Mouse (Mus musculus) c-Kit-positive CD71-positive TER-119-positive erythroid progenitor cells, embryonic 14.5 days (primary cell): ENCODE results near the gene Csmd2.

Experiments
- DNase-seq: peaks from one replicate; pipeline ENCODE4 v3.0.0-alpha.2; 2013; ENCODE audit warnings: low spot score

The Csmd2 gene

DNA sequence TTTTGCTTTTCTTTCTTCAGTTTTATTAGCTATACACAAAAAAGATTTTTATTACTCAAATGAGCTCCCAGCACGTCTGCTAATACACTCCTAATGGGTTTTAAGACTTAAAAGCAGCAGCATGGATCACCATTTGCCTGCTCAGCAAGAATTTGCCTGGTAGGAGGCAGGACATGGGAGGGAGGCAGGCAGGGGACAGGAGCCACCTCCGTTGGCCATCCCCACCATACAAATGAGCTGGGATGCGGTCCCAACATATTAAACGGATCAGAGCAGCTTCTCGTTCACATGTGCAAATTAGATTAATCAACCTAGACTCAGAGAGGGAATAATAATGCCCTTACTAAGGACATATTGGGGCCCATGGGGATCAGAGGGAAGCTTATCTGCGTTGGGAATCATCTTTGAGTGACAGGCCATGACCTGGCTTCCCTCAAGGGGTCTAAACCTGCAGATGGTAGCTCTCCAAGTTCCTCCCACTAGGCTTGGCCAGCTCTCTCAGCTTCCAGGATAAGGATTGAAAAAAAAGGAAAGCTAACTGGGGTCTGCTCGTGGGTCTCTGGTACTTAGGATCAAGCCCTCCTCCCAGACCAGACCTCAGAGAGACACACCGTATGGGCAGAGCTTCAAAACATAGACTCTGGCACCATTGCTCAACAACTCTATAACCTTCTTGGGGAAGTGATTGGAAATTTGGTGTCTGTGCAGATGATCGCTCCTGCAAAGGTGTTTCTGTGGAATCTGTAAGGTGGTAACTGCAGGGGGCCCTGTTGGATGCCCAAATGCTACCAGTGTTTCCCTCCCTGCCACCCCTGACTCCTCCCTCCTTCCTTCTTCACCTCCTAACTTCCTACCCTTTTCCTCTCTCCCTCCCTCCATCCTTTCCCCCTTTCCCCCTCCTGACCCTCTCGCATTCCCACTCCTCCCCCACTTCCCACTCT lies 153.8 kb downstream of the Csmd2 start:
- DNase-seq, result no peak

DNA sequence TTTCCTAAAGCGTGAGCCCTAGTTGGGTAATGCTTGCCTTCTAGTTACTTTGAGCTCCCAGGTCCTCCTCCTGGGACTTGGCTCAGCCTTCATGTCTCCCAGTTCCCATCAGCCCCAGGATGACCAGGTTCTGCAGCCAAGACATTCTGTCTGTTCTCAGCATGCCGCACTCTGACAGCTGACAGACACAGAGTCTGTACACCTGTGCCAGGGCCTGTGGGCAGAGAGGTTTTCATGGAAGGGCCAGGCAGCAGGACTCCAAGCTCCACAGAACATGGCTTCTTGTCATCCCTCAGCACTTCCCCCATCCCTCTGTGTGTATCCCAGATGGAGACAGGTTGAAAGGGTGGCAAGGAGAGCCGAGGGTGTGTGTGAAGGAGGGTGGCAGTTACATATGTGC lies 154.6 kb downstream of the Csmd2 start:
- no peak for DNase-seq

DNA sequence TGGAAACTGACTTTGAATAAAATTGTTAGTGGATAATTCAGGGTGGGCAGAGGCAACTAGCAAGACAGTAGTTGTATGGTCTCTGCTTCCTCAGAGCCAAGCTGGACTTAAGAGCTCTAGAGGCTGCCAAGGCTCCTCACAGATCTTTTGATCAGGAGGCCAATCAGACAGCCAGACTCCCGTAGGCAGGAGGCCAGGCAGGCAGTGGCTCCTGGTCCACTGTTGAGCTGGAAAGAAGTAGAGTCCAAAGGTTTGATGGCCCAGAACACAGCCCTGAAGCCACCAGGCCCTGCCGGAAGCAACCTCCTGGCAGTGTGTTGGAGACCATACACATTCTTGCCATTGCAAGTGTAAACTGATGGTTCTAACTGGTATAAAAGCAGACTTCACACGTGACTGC lies 155.5 kb downstream of the Csmd2 start:
- no peak for DNase-seq

DNA sequence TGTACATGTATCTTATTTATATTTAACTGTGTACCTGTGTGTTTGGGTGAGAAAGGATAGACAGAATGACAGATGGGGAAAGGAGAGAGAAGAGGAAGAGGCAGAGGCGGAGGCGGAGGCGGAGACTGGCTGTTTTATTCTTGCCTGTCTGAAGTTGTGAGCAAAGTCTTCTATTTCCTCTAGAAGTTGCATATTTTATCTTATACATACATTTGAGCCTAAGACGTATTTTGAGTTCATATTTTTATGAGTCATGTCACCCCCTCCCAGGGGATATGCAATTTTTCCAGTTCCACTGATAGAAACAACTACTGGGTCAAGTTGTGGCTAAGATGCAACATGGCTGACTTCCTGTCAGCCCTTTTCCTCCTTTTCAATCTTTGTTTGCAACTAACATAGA lies 161.9 kb downstream of the Csmd2 start:
- DNase-seq, result no peak

DNA sequence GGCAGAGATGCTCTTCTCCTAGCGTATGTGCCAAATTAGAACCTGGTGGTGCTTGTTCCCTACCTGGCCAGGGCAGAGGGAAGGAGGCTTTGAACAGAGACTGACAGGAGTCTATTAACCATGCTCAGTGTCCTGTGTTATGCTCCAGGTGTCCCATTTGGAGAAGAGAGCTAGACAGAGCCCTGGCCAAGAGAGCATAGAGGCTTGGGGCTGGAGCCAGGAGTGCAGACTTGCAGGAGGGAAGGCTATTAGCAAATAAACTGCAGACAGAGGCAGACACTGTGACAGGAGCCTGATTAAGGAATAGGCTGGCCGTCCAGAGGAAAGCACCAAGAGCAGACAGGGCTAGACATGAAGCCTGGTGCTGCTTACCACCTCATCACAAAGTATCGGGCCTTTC lies 164.4 kb downstream of the Csmd2 start:
- DNase-seq, result no peak

DNA sequence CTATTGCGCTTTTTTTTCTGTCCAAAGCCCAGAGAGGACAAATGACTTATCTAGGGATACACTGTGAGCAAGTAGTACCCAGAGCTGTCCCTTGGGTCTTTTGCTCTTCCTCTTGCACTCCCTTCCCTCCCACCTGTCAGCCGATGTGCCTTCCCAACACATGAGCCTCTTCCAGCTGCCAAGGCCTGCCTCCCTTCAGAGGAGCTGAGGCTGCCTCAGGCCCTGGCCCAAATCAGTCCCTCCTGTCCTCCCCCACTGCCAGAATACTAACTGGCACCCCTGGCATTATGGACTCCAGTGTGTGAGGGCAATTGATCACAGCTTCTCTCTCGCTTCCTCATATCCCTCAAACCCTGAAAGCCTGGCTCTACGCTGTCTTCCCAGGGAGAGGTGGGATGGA lies 165.5 kb downstream of the Csmd2 start:
- DNase-seq, result no peak

DNA sequence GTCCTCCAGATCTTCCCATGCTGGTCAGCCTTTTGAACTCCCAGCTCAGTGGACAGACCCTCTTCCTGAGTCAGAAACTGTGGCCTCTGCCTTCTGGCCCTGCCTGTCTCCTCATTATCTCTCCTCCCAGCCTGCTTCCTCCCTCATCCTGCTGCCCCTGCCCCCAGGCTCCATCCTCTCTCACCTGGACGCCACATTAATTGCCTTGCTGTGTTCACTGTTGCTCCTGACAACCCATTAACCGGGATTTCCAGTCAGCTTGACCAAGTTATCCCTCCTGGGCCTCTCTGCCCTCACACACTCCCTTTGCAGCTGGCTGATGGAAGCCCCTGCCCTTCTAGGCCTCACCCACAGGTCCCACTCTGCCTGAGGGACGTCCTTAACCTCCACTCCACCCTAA lies 167.6 kb downstream of the Csmd2 start:
- DNase-seq, result no peak

DNA sequence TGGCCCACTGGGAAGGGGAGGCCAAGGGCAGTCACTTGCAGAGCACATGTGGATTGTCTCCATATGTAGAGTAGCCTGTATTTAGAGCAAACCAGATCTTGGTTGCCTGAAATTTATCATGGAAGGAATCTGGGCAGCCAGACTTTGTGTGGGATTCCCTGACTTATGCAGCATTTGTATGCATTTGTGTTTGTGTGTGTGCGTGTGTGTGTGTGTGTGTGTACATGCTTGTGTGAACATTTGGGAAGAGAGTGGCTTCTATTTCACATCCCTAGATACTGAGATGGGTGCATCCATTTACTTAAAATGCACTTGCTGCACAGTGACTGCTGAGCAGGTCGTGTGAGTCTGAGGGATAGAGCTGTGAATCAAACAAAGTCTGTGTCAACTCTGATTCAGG lies 173.0 kb downstream of the Csmd2 start:
- no peak for DNase-seq

DNA sequence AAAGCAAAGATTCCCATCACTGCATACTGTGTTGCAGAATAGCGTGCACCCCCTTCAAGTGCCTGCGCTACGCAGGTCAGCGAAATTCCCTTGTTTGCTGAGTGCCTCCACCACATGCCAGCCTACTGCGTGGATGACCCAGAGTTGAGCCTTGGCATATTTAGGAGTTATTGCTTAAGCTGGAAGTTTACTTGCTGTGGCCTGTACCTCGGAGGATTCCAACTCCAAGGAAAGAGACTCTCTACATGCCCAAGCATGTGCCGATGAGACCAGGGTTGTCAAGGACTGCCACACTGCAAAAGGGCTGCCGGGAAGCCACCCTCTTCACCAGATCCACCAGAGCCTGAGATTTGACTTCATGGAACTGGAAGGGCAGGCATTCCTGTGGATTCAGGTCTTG lies 182.5 kb downstream of the Csmd2 start:
- DNase-seq, result no peak

DNA sequence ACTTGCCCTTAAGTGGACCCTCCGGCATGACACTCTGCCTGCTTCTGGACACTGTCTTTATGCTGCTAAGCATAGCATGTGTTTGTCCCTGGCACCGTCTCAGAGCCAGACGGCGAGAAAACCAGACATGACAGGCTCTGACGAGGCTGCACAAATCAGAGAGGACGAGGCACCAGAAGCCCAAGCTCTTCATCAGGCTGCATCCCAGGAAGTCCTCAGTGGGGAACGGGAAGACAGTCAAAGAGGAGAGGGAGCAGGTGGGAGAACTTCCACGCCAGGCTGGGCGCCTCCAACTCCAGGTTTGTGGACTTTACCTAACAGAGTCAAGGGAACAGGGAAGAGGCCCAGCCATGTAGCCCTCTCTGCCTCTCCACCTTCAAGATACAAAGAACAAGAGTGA lies 183.6 kb downstream of the Csmd2 start:
- no peak for DNase-seq

DNA sequence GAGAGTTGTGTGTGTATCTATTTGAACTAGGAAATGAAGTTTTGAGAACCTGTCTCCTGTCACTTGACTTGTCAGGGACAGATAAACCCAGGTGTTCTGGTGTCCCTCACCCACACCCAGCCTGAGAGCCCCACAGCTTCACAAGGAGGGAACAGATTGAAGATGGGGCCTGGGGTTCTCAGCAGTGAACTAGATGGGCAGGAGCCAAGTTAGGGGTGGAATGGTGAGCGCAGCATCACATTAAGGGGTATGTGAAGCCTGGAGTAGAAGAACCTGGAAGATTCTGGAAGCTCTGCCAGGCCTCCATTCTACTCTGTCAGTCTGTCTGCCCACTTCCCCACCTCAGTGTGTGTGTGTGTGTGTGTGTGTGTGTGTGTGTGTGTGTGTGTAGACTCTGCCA lies 184.0 kb downstream of the Csmd2 start:
- DNase-seq, result no peak

DNA sequence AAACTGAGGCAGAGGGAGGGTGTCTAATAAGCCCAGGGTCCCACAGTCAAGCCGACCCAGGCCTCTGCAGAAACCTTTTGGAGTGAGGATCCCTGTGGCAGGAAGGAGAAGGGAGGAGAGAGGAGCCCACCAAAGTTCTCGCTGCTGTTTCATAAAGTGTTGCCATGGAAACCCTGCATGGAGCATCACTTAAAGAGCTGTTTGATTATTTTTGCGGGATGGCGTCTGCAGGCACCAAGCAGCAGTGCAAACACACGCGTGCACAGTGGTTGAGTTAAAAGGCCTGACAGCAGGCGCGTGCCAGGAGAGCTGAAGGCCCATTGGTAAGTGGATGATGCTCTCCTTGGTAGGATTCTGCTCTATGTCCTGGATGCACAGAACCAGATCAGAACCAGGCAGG lies 191.3 kb downstream of the Csmd2 start:
- no peak for DNase-seq

DNA sequence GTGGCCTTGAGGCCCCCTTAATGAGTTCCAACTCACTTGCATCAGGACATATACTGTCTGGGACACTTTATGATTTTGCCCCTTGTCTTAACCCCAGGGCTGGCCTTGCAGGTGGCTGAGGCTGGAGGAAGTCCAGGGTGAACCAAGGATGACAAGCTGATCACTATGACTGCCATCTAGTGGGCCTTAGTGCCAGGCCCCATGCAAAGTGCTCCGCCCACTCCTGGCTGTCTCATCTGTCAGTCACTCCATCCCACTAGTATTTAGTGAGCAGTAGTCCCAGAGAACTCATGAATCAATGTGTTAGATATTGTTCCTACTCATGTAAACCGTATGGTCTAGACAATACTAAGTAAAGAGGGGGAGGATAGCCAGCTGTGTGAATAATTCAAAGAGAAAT lies 191.9 kb downstream of the Csmd2 start:
- DNase-seq, result no peak

DNA sequence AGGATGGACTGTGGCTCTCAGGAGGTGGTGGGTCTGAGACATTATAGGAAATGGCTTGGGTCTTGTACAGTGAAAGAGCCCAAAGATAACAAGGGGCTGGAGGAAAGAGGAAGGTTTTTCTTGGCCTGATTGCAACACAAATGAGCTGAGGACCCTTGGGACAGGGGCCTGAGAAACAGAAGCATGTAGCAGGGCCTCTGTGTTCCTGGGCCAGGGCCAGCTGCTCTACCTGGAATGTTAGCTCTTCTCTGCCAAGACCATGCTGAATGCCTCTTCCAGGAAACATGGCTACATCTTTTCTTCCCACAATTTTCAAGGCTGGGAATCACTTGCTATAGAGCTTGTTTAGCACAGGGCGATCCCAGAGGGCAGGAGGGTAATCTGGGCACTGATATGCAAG lies 197.1 kb downstream of the Csmd2 start:
- no peak for DNase-seq

DNA sequence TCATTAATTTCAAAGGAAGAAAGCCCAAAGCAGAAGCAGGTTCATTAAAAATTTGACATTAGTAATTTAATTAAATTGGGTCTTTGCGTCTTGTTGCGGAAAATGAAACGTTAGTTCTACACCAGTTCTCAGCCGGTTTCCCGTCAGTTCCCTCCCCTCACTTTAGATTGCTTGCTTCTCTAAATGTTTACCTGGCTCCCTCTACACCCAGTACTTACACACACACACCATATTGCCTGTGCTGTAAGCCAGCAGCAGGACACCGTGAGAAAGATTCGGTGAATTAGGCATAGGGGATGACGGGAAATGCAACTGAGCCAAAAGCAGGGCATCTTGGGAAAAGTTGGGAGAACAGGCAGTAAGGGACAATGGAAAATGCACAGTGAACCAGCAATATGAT lies 206.8 kb downstream of the Csmd2 start:
- no peak for DNase-seq

DNA sequence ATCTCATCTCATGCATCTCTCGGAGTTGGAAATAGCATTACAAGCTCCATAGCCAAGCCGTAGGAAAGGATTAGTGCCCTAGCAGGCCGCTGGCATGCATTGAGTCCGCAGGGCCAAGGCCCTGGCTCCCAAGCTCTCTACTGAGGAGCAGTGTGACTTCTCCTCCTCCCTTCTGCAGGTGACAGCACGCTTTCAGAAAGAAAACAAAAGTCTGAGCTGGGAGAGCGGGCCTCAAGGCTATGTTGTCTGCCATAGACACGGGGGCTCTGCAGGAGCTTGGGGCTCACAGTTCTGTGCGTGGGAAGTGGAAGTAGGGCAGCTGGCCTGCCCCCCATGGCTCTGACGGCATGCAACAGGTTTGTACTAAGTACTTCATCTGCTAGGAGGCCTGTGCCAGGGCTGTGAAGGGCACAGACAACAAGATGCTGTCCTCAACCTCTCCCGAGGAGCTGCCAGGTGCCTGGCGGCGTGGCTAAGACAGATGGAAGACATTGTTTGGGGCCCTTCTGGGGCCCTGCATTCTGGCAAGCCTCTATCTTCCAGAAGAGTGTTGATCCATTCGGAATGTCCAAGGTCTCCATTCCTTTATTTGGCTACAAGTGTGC lies 230.4 kb downstream of the Csmd2 start:
- no peak for DNase-seq

DNA sequence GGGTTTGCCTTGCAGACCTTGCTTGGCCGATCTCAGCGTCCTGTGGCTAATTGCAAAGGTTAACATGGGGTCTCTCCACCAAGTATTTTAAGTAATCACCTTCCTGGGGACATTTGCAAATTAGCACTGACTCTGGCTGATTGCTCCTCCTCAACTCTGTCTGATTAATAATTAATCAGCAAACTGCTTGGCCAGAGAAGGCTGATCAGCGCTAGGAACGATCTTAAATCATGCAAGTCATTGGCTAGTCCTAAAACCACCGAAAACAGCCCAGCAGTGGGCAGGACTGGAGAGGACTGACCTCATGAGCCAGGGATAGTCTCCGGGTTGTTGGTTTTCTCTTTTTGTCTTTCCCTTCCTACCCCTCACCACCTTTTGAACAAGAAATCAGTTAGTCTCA lies 236.8 kb downstream of the Csmd2 start:
- DNase-seq, result no peak

DNA sequence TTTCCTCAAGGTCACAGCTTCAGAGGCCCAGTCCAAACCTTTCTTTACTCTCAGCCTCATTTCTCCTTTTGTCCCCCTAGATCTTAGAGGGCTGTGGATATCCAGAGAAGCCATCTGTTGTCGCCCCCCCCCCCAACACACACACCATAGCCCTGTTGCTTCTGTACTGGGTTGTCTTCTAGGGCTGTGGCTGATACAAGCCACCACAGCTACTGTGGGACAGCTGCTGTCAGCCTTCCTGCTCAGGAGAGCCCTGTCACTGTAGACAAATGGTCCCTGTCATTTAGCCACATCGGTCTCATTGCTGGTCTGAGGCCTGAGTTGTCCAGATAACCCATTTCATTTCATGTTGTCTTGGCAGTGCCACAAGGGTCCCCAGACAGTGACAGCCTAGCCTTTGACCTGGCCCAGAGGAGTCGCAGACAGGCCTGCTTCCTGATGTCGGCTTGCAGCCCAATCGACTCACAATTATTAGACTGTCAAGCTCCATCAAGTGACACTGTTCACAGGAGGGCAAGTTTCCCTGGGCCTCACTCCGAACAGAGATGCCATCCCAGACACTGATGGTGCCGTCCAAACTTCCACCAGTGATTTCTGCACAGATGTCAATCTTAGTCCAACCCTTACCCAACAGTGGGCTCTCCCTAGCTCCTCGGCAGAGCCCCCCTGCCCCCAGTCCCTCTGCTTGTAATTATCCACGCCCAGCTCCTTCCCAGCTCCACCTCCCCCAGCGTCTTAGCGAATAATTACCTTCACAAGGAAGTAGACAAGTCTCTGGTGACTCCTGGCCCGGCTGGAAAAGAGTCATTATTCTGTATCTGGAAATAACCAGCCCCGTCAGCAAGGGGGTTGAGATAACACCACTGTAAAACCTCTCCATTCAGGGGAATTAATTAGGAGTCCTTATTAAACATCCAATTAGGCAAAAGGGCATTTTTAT lies 240.0 kb downstream of the Csmd2 start:
- no peak for DNase-seq

DNA sequence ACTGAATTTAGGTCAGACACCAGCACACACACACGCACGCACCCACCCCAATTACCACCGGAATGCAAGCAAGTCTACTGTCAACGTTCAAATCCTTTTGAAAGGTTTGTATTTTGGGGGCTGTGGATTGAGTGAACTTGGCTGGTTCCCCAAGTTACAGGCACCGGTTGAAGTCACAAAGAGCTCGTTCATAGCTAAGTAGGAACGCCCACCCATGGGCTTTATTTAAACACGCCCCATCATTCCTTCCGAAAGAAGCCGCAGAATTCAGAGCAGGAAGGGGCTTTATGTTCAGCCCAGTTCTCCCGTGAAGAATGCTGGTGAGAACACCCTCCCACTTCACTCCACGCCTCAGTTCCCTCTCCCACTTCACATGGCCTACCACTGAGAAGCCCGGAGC lies 245.8 kb downstream of the Csmd2 start:
- DNase-seq, result no peak

DNA sequence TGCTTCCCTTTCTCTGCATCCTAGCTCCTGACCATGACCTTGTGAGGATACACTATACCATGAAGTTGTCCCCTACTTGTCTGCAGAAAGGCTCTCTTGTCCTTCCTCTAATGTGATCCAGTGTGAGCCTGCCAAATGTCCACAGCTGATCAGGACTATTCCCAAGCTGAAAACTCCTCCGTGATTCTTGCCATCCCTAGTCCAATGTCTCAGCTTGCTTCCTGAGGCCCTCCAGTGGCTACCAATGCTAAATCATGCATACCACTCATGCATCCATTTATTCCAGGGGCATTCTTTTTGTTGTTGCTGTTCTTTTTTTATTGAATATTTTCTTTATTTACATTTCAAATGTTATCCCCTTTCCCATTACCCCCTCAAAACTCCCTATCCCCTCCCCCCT lies 251.5 kb downstream of the Csmd2 start:
- DNase-seq, result no peak

DNA sequence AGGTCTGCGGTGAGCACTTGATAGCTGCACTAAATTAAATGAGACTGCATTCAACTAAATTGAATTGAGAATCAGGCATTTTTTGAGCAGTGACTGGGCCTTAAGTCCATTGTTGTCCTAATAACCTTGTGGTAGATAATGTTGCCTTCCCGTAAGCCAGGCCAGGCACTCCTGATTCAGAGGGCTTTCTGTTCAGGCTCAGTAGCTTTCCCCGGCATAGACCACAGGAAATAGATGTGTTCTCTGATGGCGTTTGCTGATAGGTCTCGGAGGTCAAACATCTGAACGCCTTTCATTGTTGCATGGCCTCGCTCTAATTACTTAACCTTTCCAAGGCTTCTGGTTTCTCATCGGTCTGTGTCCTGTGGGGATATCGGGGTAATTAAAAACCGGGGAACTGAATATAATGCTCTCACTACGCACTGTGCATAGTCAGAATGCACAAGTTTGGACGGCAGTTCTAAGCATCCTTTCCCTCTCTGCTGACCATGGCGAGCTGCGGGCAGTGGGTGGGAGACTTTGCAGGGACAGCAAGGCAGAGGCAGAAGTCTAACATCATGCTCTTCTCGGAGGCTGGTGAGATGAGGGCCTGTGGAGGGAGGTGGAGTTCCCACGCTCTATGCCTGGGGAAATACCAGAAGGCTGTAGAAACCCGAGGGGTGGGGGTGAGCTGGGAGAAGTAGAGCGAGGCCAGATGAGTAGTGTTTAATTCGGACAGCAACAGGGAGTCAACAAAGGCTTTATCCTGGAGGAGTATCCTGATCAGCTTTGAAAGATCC lies 253.6 kb downstream of the Csmd2 start:
- DNase-seq, result no peak

DNA sequence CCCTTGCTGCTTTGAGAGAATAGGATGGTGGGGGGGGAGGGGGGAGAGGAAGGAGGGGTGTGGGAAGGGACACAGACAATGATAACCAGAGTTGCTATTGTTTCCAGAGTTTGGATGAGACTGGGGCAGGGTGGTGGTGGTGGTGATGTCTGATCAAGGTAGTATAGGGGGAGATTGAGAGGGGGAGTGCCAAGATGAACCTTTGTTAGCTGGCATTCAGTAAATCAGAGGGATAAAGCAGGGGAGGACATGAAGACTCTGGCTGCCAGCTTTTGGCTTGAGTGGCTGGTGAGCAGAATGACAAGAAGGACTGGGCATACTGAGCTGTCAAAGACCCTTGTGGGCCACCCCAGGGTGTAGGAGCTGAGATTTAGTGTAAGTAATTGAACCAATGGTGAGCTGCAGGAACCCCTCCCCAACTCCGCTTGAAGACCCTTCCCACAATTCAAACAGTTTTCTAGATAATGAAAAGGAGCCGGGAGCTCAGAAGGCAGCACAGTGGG lies 254.2 kb downstream of the Csmd2 start:
- DNase-seq, result no peak
